Mouse (Mus musculus): ENCODE results near the gene Sult2a8. TPM values are rescaled to one million over a fixed set of nuclear protein-coding genes. Genes with fewer than 3 reads are reported as not detected.
A peak's percentile ranks its signal among the peaks of the same experiment; 100 is the strongest.
"Not testable (repeated sequence)": the region's sequence is repeated elsewhere in the genome, so short reads cannot be mapped to it uniquely, and the experiment has no call there.

The Sult2a8 gene
- 2.6 and 3.2 TPM in 2 replicates for polyA plus RNA-seq (2016; fragmentation: Nextera tagmentation; extraction: Ambion mirVana)

DNA sequence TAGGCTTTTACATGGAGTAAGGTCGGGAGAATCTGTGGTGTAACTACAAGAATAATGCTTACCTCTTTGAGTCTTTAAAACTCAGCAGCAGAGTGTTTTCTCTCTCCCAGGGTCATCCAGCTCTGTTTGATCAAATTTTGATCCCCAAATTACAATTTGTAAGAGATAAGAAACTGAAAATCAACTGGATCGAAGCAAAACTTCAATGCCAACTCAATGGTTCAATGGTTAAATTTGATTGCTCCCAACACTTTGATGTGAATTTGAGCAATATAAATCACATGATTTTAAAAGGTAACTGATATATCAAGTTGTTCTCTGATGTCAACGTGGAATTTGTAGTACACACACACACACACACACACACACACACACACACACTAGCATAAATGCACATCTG lies at the start of gene Sult2a8:
TSS of gene Sult2a8 (minus strand) at position 236 of the 400 bp plus-strand sequence.
- 39% methylated on average over 3 of the region's 3 CpGs for WGBS (ENCODE audit: insufficient replicate concordance)
- H3K9me3 ChIP-seq (replicated peaks), result 0 out of 2 replicates have a peak, but pooled peaks cover 4% of the 10 kb centered on the region
- no peak for ATAC-seq

DNA sequence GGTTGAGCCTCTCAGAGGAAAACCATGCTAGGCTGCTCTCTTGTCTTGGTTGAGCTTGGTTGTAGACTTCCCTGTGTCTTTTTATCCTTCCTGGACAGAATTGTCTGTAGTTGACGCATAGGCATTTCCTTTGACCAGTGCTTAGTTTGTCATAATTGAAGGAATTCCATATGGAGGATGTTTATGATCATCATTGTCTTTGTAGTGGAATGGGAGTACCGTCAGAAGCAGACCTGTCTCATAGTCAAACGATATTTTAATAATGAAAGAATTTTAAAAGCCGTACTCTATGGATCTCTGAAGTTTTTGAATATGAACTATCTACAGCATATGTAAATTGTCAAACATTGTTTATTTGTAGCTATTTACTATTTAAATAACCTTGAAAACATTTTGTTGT lies 47.6 kb upstream of the Sult2a8 start, which contains the start of gene Sult2a7:
TSS of gene Sult2a7 (minus strand) at position 101 of the 400 bp plus-strand sequence.
- ATAC-seq, result no peak
- Histone ChIP-seq H3K9ac (no peak within 1 kb of the TSS), H3K27ac (no peak within 1 kb of the TSS), H3K9me3 (replicated peaks) (0 out of 2 replicates have a peak, but pooled peaks cover 4% of the 10 kb centered on the region), H3K36me3 (no peaks in the 10 kb centered on the region), H3K4me2 (no peak within 1 kb of the TSS), H3K27me3 (replicated peaks) (no peaks in the 10 kb centered on the region), H3K4me1 (no peaks in the 10 kb centered on the region), H3K4me3 (no peak within 1 kb of the TSS)
- 75% methylated on average over 4 of the region's 4 CpGs for WGBS (ENCODE audit: insufficient replicate concordance)

More for the DNA sequence above, at the start of gene Sult2a8:
- H3K4me2 ChIP-seq, result no peak within 1 kb of the TSS
- H3K9ac ChIP-seq, result no peak within 1 kb of the TSS
- no peaks in the 10 kb centered on the region for H3K36me3 ChIP-seq
- no peaks in the 10 kb centered on the region for H3K4me1 ChIP-seq
- H3K27ac ChIP-seq, result no peak within 1 kb of the TSS
- H3K4me3 ChIP-seq, result no peak within 1 kb of the TSS
- no peaks in the 10 kb centered on the region for H3K27me3 ChIP-seq (replicated peaks)

DNA sequence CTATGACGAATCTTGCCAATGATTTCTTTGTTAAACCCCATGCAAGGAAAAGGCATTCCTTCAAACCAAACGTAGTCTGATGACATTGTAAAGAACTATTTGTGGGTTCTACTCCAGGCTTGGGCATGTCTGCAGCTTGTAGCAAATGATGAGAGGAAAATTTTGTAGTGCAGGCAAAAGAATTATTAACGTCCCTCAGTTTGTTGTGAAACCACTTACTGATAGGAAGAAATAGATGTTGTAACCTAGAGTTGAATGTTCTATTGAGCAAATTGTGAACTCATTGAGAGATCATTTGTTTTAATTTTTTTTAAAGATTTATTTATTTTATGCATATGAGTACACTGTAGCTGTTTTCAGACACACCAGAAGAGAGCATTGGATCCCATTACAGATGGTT lies 46.3 kb upstream of the Sult2a8 start:
- Histone ChIP-seq H3K9ac (no peak overlapping the region), H3K9me3 (replicated peaks) (0 out of 2 replicates have a peak, but pooled peaks cover 4% of the 10 kb centered on the region), H3K4me1 (no peaks in the 10 kb centered on the region), H3K27me3 (replicated peaks) (no peaks in the 10 kb centered on the region), H3K4me2 (no peak overlapping the region), H3K4me3 (no peak overlapping the region), H3K36me3 (no peaks in the 10 kb centered on the region), H3K27ac (no peak overlapping the region)
- whole genome bisulfite sequencing (ENCODE audit: insufficient replicate concordance), result 49% methylated on average over 3 of the region's 3 CpGs
- no peak for ATAC-seq

DNA sequence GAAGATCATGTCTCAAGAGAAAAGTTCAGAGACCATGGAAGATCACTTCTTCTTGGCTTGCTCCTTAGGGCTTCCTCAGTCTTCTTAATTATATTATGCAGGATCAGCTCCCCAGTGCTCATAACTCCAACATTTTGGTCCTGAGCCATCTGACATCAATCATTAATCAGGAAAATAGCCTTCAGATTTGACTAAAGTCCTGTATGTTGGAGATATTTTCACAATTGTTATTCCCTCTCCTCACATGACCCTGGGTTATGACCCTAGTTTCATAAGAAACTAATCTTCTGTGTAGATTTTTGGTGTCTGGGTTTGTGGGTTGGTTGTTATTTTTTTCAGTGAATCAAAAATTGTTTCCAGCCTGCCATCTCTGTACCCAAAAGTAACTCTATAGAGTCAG lies 7.0 kb downstream of the Sult2a8 start:
- H3K27me3 ChIP-seq (replicated peaks), result no peaks in the 10 kb centered on the region
- no peak overlapping the region for H3K9ac ChIP-seq
- no peak for ATAC-seq
- no peak overlapping the region for H3K27ac ChIP-seq
- no peaks in the 10 kb centered on the region for H3K36me3 ChIP-seq
- H3K4me2 ChIP-seq, result no peak overlapping the region
- 0 out of 2 replicates have a peak, but pooled peaks cover 4% of the 10 kb centered on the region for H3K9me3 ChIP-seq (replicated peaks)
- H3K4me1 ChIP-seq, result no peaks in the 10 kb centered on the region
- H3K4me3 ChIP-seq, result no peak overlapping the region

DNA sequence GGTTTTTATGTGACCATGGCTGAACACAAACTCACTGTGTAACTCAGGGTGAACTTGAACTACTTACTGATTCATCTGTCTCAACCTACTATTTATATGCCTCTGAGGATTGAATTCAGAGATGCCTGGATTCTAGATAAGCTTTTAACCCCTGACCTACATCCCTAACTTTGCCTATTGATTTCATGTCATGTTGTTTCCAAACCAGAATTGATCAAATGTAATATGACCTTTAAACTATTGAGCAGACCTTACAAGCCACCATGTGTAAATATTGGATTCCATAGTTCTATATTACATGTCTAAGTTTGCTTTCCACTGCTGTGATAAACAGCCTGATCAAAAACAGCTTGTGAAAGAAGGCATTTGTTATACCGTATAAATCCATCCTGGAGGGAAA lies 8.1 kb downstream of the Sult2a8 start:
- Histone ChIP-seq H3K27ac (no peak overlapping the region), H3K4me3 (no peak overlapping the region), H3K9me3 (replicated peaks) (no peaks in the 10 kb centered on the region; the same call in 1 of the 2 replicates), H3K36me3 (no peaks in the 10 kb centered on the region), H3K4me1 (no peaks in the 10 kb centered on the region), H3K9ac (no peak overlapping the region), H3K27me3 (replicated peaks) (no peaks in the 10 kb centered on the region), H3K4me2 (no peak overlapping the region)
- WGBS (ENCODE audit: insufficient replicate concordance), result 47% methylated on average over 1 of the region's 1 CpGs
- ATAC-seq, result peak; percentile 70

DNA sequence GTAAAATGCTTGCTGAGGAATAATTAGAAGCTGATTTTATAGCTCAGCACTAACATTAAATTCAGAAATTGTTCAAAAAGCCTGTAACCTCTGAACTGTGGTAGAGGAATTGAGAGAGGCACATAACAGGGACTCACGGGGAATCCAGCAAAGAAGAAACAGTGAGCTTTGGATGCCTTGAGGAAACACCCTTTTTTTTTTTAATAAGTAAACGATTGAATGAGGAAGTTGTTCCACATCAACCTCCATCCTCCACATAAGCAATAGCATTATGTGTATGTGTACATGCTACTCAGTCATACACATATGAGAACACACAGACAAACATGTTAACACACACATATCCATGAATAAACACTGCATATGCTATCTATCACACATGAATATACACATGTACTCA lies 8.5 kb downstream of the Sult2a8 start:
- Histone ChIP-seq H3K4me1 (no peaks in the 10 kb centered on the region), H3K9me3 (replicated peaks) (no peaks in the 10 kb centered on the region; the same call in 1 of the 2 replicates), H3K27me3 (replicated peaks) (no peaks in the 10 kb centered on the region), H3K4me3 (no peak overlapping the region), H3K27ac (no peak overlapping the region), H3K4me2 (no peak overlapping the region), H3K9ac (no peak overlapping the region), H3K36me3 (no peaks in the 10 kb centered on the region)
- ATAC-seq, result no peak
- 59% methylated on average over 2 of the region's 2 CpGs for WGBS (ENCODE audit: insufficient replicate concordance)

DNA sequence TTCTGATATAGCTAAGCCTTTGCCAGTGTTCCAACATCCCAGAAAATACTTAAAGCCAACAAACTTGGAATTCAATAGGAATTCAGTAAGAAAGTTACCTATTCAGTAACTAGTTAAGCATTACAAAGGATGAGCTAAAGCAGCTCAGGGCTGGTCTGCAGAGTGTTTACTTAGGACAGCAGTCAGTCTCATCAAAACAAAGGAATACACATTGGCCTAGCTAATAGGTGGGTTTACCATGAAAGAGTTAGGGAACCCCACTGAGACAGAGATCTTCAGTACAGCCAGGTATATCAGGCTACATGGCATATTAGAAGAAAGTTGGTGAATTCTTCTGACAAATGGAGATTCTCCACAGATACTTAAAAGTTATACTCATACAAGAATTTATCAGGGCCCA lies 47.2 kb downstream of the Sult2a8 start:
- H3K36me3 ChIP-seq; H3K9ac ChIP-seq; H3K4me1 ChIP-seq; H3K27me3 ChIP-seq (replicated peaks); H3K9me3 ChIP-seq (replicated peaks); H3K27ac ChIP-seq; H3K4me2 ChIP-seq; H3K4me3 ChIP-seq; ATAC-seq: not testable (repeated sequence)

DNA sequence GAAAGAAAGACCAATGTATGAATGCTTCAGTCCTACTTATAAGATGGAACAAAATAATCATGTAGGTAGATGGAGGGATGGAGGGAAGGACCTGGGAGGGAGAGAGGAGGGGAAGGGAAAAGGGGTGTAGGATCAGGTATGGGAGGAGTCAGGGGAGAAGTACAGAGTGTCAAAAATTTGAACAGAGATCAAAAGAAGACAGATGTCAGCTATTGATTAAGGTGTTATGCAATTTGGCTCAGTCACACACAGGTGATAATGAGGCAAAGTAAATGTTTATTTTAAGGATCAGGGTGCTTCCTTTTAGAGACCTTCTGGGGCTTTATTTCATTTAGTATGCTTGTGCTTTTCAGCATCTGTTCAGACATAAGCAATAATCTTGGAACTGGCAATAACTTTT lies 50.1 kb downstream of the Sult2a8 start:
- H3K27ac ChIP-seq, result no peak overlapping the region
- H3K36me3 ChIP-seq, result no peaks in the 10 kb centered on the region
- ATAC-seq, result no peak
- H3K27me3 ChIP-seq (replicated peaks), result no peaks in the 10 kb centered on the region
- H3K9ac ChIP-seq, result no peak overlapping the region
- H3K4me1 ChIP-seq, result no peaks in the 10 kb centered on the region
- H3K9me3 ChIP-seq (replicated peaks), result no peaks in the 10 kb centered on the region; the same call in 1 of the 2 replicates
- no peak overlapping the region for H3K4me2 ChIP-seq
- no peak overlapping the region for H3K4me3 ChIP-seq

Other genes with a start within 250 kb of the Sult2a8 start
- not detected in 2 replicates for gene Sult2a6, start 191.9 kb downstream of the Sult2a8 start, polyA plus RNA-seq (2016; fragmentation: Nextera tagmentation; extraction: Ambion mirVana)
- not detected in 2 replicates for gene Obox8, start 113.2 kb downstream of the Sult2a8 start, polyA plus RNA-seq (2016; fragmentation: Nextera tagmentation; extraction: Ambion mirVana)
- gene Sult2a7, start 47.5 kb upstream of the Sult2a8 start, polyA plus RNA-seq (2016; fragmentation: Nextera tagmentation; extraction: Ambion mirVana), result not detected in 2 replicates
- gene Vmn1r90, start 116.7 kb upstream of the Sult2a8 start, polyA plus RNA-seq (2016; fragmentation: Nextera tagmentation; extraction: Ambion mirVana), result 0.04 and 0.07 TPM in 2 replicates
- gene Obox7, start 212.7 kb upstream of the Sult2a8 start, polyA plus RNA-seq (2016; fragmentation: Nextera tagmentation; extraction: Ambion mirVana), result not detected in 2 replicates